Mouse (Mus musculus) CH12.LX (cell line): ENCODE measurements around the gene Hes3. TPM values are rescaled to one million over a fixed set of nuclear protein-coding genes. Genes with fewer than 3 reads are reported as not detected.

Experiments used
- DNase-seq: peaks from one replicate; pipeline ENCODE4 v3.0.0-alpha.2; 2013; ENCODE audit errors: extremely low read depth
- H3K27ac ChIP-seq: 2 replicates; pipeline ENCODE4 v1.5.1; 2012; ENCODE audit warnings: low read depth, mild to moderate bottlenecking, control low read depth, moderate library complexity; ENCODE audit not compliant: insufficient read depth
- H3K27me3 ChIP-seq: replicated peaks from 2 replicates; pipeline ENCODE3; 2012; ENCODE audit warnings: inconsistent platforms
- H3K36me3 ChIP-seq, 2 experiments: replicated peaks in 1 of 2; 2 replicates each; pipeline versions ENCODE3 to v1.6.1; 2012; ENCODE audit warnings: inconsistent platforms in 1 of 2, low read length in 1 of 2, mild to moderate bottlenecking in 1 of 2, mixed read lengths in 1 of 2, moderate library complexity in 1 of 2; ENCODE audit not compliant: control insufficient read depth in 1 of 2, insufficient read depth in 1 of 2
- H3K4me1 ChIP-seq, 2 experiments: 2 replicates each; pipeline ENCODE4 v1.6.1; 2012; ENCODE audit warnings: inconsistent platforms in 1 of 2, moderate library complexity in 1 of 2; ENCODE audit not compliant: insufficient read depth in 2 of 2, control insufficient read depth in 1 of 2
- H3K4me2 ChIP-seq: 2 replicates; pipeline ENCODE4 v1.6.1; 2012; ENCODE audit warnings: low read depth, mild to moderate bottlenecking, control low read depth; ENCODE audit not compliant: poor library complexity, insufficient read depth, severe bottlenecking
- H3K4me3 ChIP-seq, 3 experiments: fragments of 150-350 bp in 1 of 3; sonication (generic) in 1 of 3; replicated peaks in 1 of 3; 2 replicates each; pipeline versions ENCODE3 to v1.5.1; 2011 to 2012; ENCODE audit warnings: low read depth in 2 of 3, low read length in 2 of 3, mild to moderate bottlenecking in 2 of 3, moderate library complexity in 2 of 3, control low read depth in 1 of 3, improper control_type of control experiment in 1 of 3, inconsistent platforms in 1 of 3, mixed read lengths in 1 of 3; ENCODE audit not compliant: poor library complexity in 1 of 3
- H3K79me2 ChIP-seq: replicated peaks from 2 replicates; pipeline ENCODE4 v1.6.1; 2012; ENCODE audit warnings: mild to moderate bottlenecking, moderate library complexity; ENCODE audit not compliant: control insufficient read depth, poor library complexity, insufficient read depth, severe bottlenecking; ENCODE audit errors: extremely low read depth
- H3K9ac ChIP-seq: 2 replicates; pipeline ENCODE4 v1.6.1; 2012; ENCODE audit warnings: low read depth, mild to moderate bottlenecking, control low read depth, moderate library complexity; ENCODE audit not compliant: insufficient read depth
- H3K9me3 ChIP-seq: replicated peaks from 2 replicates; pipeline ENCODE3; 2012; ENCODE audit warnings: low read length, inconsistent platforms, mixed read lengths
- CHD2 ChIP-seq: IDR thresholded peaks from 2 replicates; pipeline ENCODE4 v1.6.1; 2011; ENCODE audit warnings: low read length, improper control_type of control experiment
- CTCF ChIP-seq, 2 experiments: IDR thresholded peaks in 1 of 2; conservative IDR thresholded peaks in 1 of 2; 2 replicates each; pipeline ENCODE4 v1.5.1; 2011 to 2012; ENCODE audit warnings: low read depth in 2 of 2, low read length in 2 of 2, improper control_type of control experiment in 1 of 2, inconsistent platforms in 1 of 2, mild to moderate bottlenecking in 1 of 2, moderate library complexity in 1 of 2
- E2F4 ChIP-seq: IDR thresholded peaks from 2 replicates; pipeline ENCODE4 v1.6.1; 2011; ENCODE audit warnings: low read depth, low read length, improper control_type of control experiment; ENCODE audit not compliant: insufficient replicate concordance
- HCFC1 ChIP-seq: IDR thresholded peaks from 2 replicates; pipeline ENCODE4 v1.6.1; 2012; ENCODE audit warnings: low read depth, mild to moderate bottlenecking, inconsistent platforms, low read length, improper control_type of control experiment
- IRF4 ChIP-seq: IDR thresholded peaks from 2 replicates; pipeline ENCODE4 v1.6.1; 2014; ENCODE audit warnings: low read depth, mild to moderate bottlenecking, inconsistent platforms, low read length, improper control_type of control experiment
- JUND ChIP-seq: conservative IDR thresholded peaks from 2 replicates; pipeline ENCODE4 v1.6.1; 2011; ENCODE audit warnings: low read depth, low read length, improper control_type of control experiment
- MAX ChIP-seq: IDR thresholded peaks from 2 replicates; pipeline ENCODE4 v1.6.1; 2011; ENCODE audit warnings: low read length, improper control_type of control experiment
- MEF2A ChIP-seq: IDR thresholded peaks from 2 replicates; pipeline ENCODE4 v1.6.1; 2014; ENCODE audit warnings: low read depth, mild to moderate bottlenecking, inconsistent platforms, low read length, improper control_type of control experiment, borderline replicate concordance
- MXI1 ChIP-seq: IDR thresholded peaks from 2 replicates; pipeline ENCODE4 v1.6.1; 2011; ENCODE audit warnings: mild to moderate bottlenecking, low read depth, low read length, improper control_type of control experiment
- NELFE ChIP-seq: IDR thresholded peaks from 2 replicates; pipeline ENCODE4 v1.6.1; 2011; ENCODE audit warnings: low read depth, low read length, improper control_type of control experiment
- POLR2AphosphoS2 ChIP-seq: IDR thresholded peaks from 2 replicates; pipeline ENCODE4 v1.6.1; 2011; ENCODE audit warnings: low read depth, low read length, improper control_type of control experiment
- RCOR1 ChIP-seq: conservative IDR thresholded peaks from 2 replicates; pipeline ENCODE4 v1.6.1; 2012; ENCODE audit warnings: low read depth, mild to moderate bottlenecking, inconsistent platforms, low read length, improper control_type of control experiment
- SIN3A ChIP-seq: IDR thresholded peaks from 2 replicates; pipeline ENCODE4 v1.6.1; 2012; ENCODE audit warnings: low read length, improper control_type of control experiment, inconsistent platforms
- TCF12 ChIP-seq: IDR thresholded peaks from 2 replicates; pipeline ENCODE4 v1.6.1; 2014; ENCODE audit warnings: low read depth, mild to moderate bottlenecking, inconsistent platforms, low read length, improper control_type of control experiment
- USF2 ChIP-seq: conservative IDR thresholded peaks from 2 replicates; pipeline ENCODE4 v1.6.1; 2011; ENCODE audit warnings: low read depth, low read length, improper control_type of control experiment
- ZKSCAN1 ChIP-seq: IDR thresholded peaks from 2 replicates; pipeline ENCODE4 v1.6.1; 2012; ENCODE audit warnings: low read depth, inconsistent platforms, low read length, improper control_type of control experiment, borderline replicate concordance
- dilution Hi-C: fragments of 300-500 bp; cut with MboI; formaldehyde crosslinking; loops from 2 replicates; pipeline ENCODE4 v1.14.3; 2020; ENCODE audit warnings: low sequenced_read_pairs; ENCODE audit not compliant: extremely low pct_unique_long_range_greater_than_20kb, extremely low pct_ligation_motif_present
- in situ Hi-C: fragments of 300-500 bp; cut with MboI; formaldehyde crosslinking; loops from 3 replicates; pipeline ENCODE4 v1.14.3; 2019; ENCODE audit warnings: low sequenced_read_pairs, low pct_ligation_motif_present, low pct_unique_long_range_greater_than_20kb, mixed read lengths
- polyA plus RNA-seq: library from polyadenylated mRNA; unstranded; fragments of >175 nt; gene quantifications from 2 replicates; pipeline ENCODE4 v1.2.1, GENCODE M21; 2012; ENCODE audit warnings: low read depth; ENCODE audit not compliant: insufficient read length
- total RNA-seq, 2 experiments: library from RNA; depleted of rRNA; stranded (reverse); fragments of 300-350 nt in 1 of 2; fragments of >200 nt in 1 of 2; gene quantifications; 2 replicates each; pipeline ENCODE4 v1.2.3; 2012 to 2014

Hes3 gene
- total and polyA plus RNA-seq, 3 experiments: 0.17 to 0.21 TPM; not detected in 1

DNA sequence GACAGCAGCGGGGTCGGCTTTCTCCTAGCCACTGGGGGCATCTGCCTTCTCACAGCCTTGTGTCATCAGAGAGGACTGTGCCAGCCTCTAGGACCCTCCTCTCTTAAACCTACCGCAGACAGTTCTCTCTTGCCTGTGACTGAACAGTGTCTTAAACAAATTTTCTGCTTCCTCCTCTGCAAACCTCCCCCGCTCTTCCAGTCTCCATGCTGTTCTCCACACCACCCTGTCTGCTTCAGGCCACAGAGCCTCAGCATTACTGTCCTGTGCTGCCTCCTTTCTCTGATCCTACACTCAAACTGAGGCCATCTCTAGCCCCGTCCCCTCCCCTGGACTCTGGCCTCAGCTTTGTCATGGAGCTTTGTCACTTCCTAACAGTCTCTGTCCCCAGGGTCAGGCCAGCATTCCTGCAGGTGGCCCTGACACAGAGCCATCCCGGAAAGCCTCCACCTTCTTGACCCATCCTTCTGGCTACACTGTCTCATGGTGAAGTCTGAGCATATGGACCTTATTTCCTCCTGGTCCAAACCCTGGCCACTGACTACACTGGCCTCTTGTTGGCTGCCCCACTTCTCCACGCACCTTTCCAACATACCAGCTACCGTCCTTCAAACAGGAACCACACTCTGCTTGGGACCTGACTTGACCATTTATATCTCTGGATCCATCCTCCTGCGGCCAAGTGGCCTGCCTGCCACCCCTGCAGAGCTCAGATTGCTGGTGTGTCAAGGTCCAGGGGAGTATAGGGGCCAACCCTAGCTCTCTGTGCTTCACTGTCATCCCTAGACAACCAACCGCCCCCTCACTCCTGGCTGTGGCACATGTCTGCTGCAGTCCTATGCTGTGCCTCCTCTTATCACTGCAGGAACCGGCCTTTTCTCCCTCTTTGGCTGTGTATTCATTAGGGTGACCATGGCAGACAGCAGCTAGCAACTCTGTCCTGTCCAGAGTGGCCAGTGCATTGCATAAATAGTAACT lies 46.6 kb downstream of the Hes3 start:
- Histone ChIP-seq H3K4me1 (peaks cover 6 to 54% of the 10 kb centered on the region in 2 experiments; a peak in 3 of 4 replicates), H3K27me3 (no peaks in the 10 kb centered on the region), H3K4me2 (no peak overlapping the region), H3K36me3 (peaks cover 23 to 81% of the 10 kb centered on the region in 2 experiments), H3K27ac (no peak overlapping the region), H3K9me3 (no peaks in the 10 kb centered on the region), H3K4me3 (no peak overlapping the region), H3K79me2 (no peaks in the 10 kb centered on the region), H3K9ac (no peak overlapping the region)
- dilution Hi-C loops: no loop called here
- no peak for TF ChIP-seq HCFC1
- TF ChIP-seq, all 38 proteins: peak for 0
- no peak for DNase-seq
- in situ Hi-C loops: no loop called here

DNA sequence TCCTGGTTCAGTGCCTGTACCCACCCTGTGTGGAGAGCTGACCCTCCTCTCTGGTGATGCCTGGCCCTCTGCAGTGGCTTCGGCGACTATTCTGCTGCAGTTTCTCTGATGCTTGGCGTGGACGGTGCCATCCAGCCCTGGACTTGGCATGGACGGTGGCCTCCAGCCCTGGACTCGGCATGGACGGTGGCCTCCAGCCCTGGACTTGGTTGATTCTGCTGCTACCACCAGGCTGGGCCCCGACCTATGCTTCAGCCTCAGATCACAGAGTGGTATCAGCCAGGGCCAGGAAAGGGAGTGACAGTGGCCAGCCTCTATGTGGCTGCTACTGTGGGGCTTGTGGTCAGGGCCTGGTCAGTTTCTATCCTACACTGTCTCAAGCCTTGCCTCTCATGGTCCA lies 47.5 kb downstream of the Hes3 start:
- Histone ChIP-seq H3K4me3 (no peak overlapping the region), H3K4me1 (peaks cover 2 to 55% of the 10 kb centered on the region in 2 experiments; a peak in 3 of 4 replicates), H3K27me3 (no peaks in the 10 kb centered on the region), H3K36me3 (peaks cover 23 to 78% of the 10 kb centered on the region in 2 experiments), H3K4me2 (no peak overlapping the region), H3K9ac (no peak overlapping the region), H3K79me2 (no peaks in the 10 kb centered on the region), H3K27ac (no peak overlapping the region), H3K9me3 (no peaks in the 10 kb centered on the region)
- DNase-seq: no peak
- no peak for TF ChIP-seq E2F4
- TF ChIP-seq RCOR1: no peak
- no peak for TF ChIP-seq MEF2A
- no peak for TF ChIP-seq SIN3A
- TF ChIP-seq IRF4: no peak
- no peak for TF ChIP-seq POLR2AphosphoS2
- TF ChIP-seq MAX: no peak
- no peak for TF ChIP-seq ZKSCAN1
- TF ChIP-seq CTCF (conservative IDR thresholded peaks at IDR 0.05 in 1 of 2, IDR thresholded peaks at IDR 0.05 in 1 of 2; ENCODE audit: low read depth in 2 of 2, low read length in 2 of 2): no peak
- dilution Hi-C loops: no loop called here
- in situ Hi-C loops: no loop called here

DNA sequence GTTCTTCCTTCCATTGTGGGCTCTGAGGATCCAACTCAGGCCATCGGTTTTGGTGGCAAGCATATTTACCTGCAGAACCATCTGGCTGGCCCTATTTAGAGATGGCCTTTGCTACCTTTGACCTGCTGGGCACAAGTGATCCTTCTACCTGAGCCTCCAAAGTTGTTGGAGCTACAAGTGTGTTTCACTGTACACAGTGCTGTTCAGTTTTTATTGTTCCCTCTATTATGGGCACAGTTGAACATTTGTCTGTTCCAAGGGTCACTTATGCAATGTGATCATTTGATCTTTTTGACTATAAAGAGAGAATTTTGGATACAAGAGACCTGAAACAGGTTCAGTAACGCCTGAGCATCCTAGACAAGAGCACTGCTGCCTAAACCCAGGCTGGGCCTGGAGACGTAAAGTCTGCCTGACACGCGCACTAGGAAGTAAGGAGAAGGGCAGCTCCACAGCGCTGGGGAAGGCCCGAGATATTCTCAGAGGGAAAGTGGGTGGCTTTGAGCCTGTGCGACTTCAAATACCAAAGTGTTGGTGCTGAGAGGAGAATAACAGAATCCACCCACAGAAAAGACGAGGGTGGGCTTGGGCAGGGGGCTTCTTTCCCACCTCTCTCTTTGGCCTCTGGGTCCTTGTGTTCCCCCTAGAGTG lies 48.1 kb downstream of the Hes3 start:
- Histone ChIP-seq H3K9ac (no peak overlapping the region), H3K4me3 (no peak overlapping the region), H3K9me3 (no peaks in the 10 kb centered on the region), H3K4me1 (peaks cover 6 to 55% of the 10 kb centered on the region in 2 experiments; a peak in 3 of 4 replicates), H3K27me3 (no peaks in the 10 kb centered on the region), H3K36me3 (peaks cover 23 to 72% of the 10 kb centered on the region in 2 experiments), H3K4me2 (no peak overlapping the region), H3K79me2 (no peaks in the 10 kb centered on the region), H3K27ac (no peak overlapping the region)
- in situ Hi-C loops: no loop called here
- DNase-seq: no peak
- TF ChIP-seq MXI1 (no peak), MAX (no peak), HCFC1 (no peak), JUND (no peak), E2F4 (no peak), TCF12 (no peak), NELFE (no peak), CHD2 (no peak), USF2 (no peak)
- dilution Hi-C loops: no loop called here
